Mouse (Mus musculus) adrenal gland, adult 2 months (tissue): ENCODE measurements around the gene Bicdl2. TPM values are rescaled to one million over a fixed set of nuclear protein-coding genes. Genes with fewer than 3 reads are reported as not detected.

Experiments
- DNase-seq: peaks from one replicate; pipeline ENCODE4 v3.0.0; 2021
- polyA plus RNA-seq: library from polyadenylated mRNA; depleted of rRNA; stranded (reverse); fragments of >200 nt; gene quantifications from 2 replicates; pipeline ENCODE4 v1.2.3, GENCODE M21; 2012
- total RNA-seq, 2 experiments: library from RNA; stranded (reverse); gene quantifications; 2 replicates each; pipeline ENCODE4 v1.2.3; 2021

Bicdl2 gene
- total and polyA plus RNA-seq, 3 experiments: not detected

DNA sequence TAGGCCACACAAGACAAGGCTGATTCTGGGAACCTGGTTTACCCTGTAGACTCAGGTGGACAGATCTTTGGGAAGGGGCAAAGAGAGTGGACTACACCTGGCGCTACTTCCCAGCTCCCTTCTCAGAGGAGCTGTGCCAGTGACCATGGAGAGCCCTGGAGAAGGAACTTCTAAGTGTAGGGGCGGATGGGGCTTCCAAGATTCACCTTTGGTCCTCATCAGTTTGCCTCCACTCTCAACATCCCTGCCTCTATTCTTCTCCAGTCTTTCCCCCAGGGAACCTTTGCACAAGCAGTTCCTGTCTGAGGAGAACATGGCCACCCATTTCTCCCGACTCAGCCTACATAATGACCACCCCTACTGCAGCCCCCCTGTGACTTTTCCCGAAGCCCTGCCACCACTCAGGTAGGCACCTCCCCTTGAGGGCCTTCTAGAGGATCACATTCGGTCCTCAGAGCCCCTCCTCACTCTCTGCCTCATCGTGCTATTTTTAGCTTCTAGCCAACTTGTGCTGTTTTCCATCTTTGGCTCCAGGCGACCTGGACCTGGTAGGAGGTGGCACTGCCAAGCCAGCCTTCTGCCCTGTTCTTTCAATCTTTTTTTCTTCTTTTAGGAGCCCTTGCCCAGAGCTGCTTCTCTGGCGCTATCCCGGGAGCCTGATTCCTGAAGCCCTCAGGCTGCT is 14.1 kb downstream of the Bicdl2 start:
- DNase-seq: peak; percentile 46

- DNase-seq: peak; percentile 91
Observed at GRCm38 (mm10) chr17:23675127-23675526, 14.8 kb downstream of the Bicdl2 start.

DNA sequence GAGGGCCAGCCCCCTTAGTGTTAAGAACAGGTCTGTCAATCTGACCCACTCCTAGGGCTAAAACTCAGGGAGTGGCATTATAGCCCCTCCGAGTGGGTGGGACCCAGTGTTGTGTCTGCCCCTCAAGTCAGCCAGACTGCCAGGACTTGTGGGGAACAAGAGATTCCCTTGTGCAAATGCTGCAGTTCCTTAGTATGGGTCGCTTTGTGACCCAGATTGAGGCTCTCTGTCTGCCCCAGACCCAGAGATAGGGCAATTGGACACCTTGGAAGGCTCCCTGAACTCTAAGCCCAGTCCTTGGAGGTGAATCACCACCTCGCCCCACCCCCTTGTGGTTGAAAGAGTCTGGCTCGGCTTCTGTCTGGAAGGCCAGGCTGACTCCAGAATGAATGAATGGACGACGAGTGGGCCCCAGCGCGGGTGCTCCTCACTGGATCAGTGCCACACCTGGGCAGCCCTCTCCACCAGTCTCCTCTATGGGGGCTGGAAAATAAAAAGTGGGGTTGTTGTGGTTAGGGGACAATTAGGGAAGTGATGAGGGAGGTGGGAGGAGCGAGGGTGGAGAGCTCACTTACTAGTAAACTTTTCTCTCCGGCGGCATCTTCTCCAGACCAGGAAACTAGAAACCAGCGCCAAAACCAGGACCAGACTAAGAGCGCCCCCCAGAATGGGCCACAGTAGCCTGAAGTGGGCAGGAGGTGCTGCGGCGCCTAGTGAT is 15.4 kb downstream of the Bicdl2 start:
- DNase-seq: peak; percentile 93

DNA sequence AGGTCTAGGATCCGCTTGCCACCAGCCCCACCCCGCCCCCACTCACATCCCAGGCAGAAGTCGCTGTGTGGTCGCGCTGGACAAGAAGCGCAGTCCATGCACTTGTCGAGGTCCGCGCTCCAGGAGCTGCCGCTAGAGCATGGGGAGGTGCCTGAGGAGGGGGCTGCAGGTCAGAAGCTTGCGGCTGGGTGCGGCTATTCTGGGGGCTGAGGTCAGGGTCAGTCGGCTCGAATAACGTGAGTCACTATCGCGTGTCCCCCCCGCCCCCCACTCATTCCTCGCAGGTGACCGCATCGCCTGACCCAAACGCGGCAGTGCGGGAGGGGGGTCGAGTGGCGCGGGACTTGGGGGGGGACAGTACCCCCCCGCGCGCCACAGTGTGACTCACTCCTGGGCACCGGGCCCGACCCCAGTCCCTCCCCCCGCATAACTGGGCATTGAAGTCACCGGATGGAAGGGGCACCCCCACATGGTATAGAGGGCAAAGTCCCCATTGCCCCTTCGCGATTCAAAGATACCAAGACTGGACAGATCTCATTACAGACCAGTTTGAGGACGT is 16.2 kb downstream of the Bicdl2 start:
- DNase-seq: peak; percentile 92

- DNase-seq: peak; percentile 93
Observed at GRCm38 (mm10) chr17:23677236-23677679, 17.0 kb downstream of the Bicdl2 start, which contains the start of gene Tnfrsf12a. Gene Tnfrsf12a, minus strand, starts transcription at chr17:23677468.

DNA sequence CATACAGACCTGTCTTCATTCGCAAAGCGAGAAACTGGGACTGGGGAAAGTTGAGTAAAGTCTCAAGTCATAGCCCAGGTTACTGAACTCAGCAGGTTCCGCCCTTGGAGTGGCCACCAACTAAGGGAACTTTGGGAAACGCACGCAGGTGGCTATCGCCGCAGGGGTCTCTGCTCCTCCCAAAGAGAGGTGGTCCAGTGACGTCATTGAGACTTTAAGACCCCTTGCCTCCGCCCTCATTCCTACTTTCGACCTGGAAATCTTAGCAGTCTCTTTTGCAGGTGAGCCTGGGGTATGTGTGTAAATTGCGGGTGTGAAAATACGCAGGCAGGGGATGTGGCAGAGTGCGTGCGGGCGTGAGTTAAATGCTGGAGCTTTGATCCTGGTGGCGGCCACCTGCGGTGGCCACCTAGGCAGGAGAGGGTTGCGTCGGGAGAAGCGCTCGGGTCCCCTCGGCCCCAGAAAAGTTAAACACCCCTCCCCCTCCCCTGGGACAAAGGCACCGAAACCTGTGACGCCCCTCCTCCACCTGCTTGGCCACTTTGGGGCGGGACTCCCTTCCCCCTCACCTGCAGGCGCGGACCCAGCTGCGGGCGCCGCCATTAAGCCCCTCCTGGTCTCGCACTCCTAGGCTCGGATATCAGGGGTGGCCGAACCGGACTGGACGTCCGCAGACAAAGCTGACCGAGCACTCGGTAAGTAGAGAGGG is 19.0 kb downstream of the Bicdl2 start, which contains the start of gene Cldn6:
TSS of gene Cldn6 (plus strand) at position 123 of the 709 bp plus-strand sequence.
- no peak for DNase-seq

GRCm38 (mm10) chr17:23680336-23680735 is 20.0 kb downstream of the Bicdl2 start:
- DNase-seq: no peak

GRCm38 (mm10) chr17:23681086-23681485 is 20.8 kb downstream of the Bicdl2 start:
- DNase-seq: peak; percentile 67

DNA sequence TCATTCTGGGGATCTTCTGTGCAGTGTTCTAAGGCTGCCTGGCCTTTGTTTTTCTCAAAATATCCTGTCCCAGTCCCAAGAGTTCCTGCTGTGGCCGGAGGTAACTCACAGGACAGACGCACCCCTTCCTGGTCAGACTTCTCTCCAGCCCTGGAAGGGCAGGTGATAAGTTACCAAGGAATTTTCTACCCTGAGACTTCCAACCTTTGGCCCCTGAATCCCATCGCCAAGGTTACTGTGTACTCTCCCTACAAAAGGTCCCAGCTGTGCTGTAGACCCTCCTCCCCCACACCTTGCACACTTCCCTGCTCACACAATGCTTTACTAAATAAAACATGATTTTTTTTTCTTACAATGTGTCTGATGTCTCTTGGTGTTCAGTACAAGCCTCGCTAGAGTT is 21.8 kb downstream of the Bicdl2 start:
- no peak for DNase-seq

DNA sequence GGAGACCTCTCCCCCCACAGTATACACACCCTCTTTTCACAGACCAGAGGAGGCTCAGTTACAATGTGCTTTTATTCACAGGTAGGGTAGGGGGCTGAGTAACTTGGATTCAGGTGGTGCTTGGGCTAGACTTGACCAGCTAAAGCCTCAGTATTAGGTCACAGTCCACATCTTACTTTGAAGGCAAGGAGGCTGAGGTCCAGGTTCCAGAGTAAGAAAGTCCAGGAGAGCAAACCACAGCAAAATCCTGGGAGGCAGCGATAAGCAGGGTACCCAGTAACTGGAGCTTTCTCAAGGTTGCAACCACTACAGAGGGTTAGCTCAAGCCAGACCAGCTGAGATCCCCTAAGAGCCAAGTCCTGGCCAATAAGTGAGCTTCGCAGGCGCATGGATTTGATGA is 22.2 kb downstream of the Bicdl2 start:
- no peak for DNase-seq

GRCm38 (mm10) chr17:23683226-23683625 is 22.9 kb downstream of the Bicdl2 start:
- no peak for DNase-seq

DNA sequence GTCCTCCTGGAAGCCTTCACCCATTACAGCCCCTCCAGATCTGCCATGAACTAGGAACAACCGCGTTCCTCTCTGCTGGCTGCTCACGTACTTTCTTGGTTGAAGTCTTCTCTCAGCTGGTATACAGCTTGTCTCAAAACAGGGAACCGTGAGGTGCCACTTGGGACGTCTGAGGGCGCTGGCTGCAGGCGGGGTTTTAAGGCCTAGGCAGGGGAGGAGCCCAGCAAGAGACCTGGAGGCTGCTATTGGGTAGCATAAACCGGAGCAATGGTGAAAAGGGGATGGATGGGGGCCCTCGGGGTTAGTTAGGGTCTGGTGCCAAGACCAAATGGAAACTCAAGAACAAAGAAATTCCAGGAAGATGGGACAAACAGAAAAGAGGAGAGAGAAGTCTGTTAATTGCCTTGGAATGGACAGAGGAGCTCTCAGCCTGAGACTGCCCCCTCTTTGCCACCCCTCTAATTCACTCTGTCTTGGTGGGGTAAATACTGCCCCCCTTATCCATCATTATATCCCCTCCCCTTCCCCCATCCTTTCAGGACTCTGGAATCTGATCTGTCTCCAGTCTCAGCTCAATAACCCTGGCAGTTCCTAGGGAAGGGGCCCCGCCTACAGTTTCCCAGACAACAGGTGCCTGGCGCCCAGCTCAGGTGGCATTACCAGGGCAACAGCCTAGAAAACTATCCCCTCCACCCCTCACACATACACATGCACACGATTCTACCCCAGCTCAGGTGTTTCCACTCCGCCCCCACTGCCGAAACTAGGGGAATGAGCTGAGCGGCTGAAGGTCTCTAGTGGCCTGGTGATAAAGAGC is 23.8 kb downstream of the Bicdl2 start, which contains the start of gene Cldn9:
TSS of gene Cldn9 (minus strand) at position 171 of the 817 bp plus-strand sequence.
- DNase-seq: no peak

- no peak for DNase-seq
Observed at GRCm38 (mm10) chr17:23694491-23694890, 34.2 kb downstream of the Bicdl2 start.

GRCm38 (mm10) chr17:23695801-23696200 is 35.5 kb downstream of the Bicdl2 start:
- no peak for DNase-seq

DNA sequence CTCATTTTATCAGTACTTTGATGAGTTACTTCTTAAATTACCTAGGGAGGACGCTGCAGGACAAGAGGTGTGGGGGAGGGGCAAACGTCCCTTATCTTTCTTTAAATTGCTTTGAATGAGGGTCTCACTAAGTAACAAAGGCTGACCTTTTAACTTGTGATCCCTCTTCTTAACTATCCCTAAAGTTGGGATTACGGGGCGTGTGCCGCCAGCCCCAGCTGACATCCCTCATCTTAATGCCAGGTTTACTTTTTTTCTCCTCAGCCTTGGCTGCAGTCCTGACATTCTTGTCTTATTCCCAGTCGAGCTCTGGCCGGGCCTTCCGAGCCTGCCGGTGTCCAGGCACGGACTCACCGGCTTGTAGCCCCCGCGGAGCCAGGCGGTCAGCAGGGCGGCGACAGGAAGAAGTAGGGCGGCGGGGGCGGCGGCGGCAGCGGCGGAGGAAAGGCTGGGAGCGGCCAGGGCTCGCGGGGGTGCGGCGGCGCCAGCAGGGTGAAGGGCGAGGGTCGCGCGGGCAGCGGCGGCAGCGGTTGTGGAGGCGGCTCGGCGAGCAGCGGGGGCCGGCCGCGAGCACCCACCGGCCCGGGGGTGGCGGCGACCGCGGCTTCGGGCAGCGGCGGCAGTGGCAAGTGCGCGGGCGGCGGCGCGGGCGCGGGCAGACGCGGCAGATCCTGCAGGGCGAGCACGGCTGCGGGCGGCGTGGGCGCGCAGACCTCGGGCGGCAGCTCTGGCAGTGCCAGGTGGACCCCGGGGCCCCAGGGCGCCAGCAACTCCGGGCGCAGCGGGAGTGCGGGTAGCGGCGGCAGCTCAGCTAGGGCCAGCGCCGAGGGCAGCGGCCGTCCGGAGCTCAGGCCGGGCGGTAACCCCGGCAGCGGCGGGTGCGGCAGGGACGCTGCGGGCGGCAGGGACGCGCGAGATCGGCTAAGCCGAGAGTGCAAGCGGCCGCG is 39.1 kb downstream of the Bicdl2 start:
- DNase-seq: peak; percentile 64

- DNase-seq: peak; percentile 96
Observed at GRCm38 (mm10) chr17:23700079-23700478, 39.8 kb downstream of the Bicdl2 start.

GRCm38 (mm10) chr17:23703301-23703700 is 43.0 kb downstream of the Bicdl2 start:
- DNase-seq: no peak

DNA sequence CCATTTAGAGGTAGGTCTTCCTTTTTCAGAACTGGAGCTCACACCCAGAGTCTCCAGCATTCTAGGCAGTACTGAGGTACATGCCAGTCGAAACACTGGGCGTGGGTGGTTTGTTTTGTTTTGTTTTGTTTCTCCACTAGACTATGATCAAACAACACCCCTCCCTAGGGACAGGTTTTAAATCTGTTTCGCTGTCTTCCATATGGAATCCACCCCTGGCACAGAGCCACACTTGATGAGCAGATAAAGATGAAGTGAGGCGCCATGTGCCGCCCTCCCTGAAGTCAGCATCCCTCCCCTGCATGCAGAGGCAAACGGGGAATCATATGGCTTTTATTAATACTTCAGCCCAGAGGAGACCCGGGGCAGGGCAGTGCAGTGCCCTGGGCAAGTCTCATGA is 44.4 kb downstream of the Bicdl2 start:
- no peak for DNase-seq

DNA sequence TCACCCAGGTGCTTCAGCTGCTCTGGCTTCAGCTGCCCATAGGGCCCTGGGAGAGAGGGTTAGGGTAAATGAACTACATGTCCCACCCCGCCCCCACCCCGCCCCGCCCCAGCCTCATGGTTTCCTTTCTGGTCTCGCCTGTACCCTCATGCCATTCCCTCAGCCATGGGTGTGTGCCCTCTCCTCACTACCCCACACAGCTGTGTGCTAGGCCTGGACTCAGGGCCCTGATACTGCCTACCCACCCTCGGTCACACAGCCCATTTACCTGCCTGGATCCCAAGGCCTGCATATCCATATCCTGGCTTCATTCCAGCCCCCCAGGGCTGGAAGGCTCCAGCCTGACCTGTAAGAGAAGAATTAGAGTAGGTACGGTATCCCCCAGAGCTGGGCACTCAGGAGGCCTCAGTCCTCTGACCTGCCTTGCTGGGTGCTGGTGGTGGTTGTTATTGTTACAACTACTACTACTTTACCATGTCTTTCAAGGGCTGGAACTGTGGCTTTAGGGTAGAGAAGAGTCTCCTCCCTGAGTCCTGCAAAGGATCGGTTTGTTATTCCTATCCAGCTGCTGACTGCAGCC is 45.3 kb downstream of the Bicdl2 start:
- DNase-seq: no peak

- DNase-seq: peak; percentile 67
Observed at GRCm38 (mm10) chr17:23706212-23706611, 45.9 kb downstream of the Bicdl2 start.
